Mouse (Mus musculus) forebrain, embryonic 15.5 days (tissue): ENCODE measurements around the gene Vps13c. TPM values are rescaled to one million over a fixed set of nuclear protein-coding genes. Genes with fewer than 3 reads are reported as not detected.

Source experiments
- ATAC-seq: fragments of 200-750 bp; cut with Nextera tagmentation; replicated peaks from 2 replicates; pipeline ENCODE4 v1.8.0; 2017; ENCODE audit warnings: mild to moderate bottlenecking, moderate TSS enrichment, moderate library complexity
- H3K27ac ChIP-seq: fragments of 300-500 bp; sonication (generic); replicated peaks from 2 replicates; pipeline ENCODE4 v1.5.1; 2015; ENCODE audit warnings: mild to moderate bottlenecking, inconsistent platforms
- H3K27me3 ChIP-seq: fragments of 300-500 bp; sonication (generic); 2 replicates; pipeline ENCODE4 v1.6.1; 2015; ENCODE audit warnings: inconsistent platforms
- H3K36me3 ChIP-seq: fragments of 300-500 bp; sonication (generic); 2 replicates; pipeline ENCODE4 v1.6.1; 2015; ENCODE audit warnings: mild to moderate bottlenecking, inconsistent platforms
- H3K4me1 ChIP-seq: fragments of 300-500 bp; sonication (generic); 2 replicates; pipeline ENCODE4 v1.6.1; 2015; ENCODE audit warnings: inconsistent platforms
- H3K4me2 ChIP-seq: fragments of 300-500 bp; sonication (generic); replicated peaks from 2 replicates; pipeline ENCODE4 v1.6.1; 2015; ENCODE audit warnings: mild to moderate bottlenecking, inconsistent platforms
- H3K4me3 ChIP-seq: fragments of 300-500 bp; sonication (generic); 2 replicates; pipeline ENCODE4 v1.5.1; 2015; ENCODE audit warnings: mild to moderate bottlenecking, inconsistent platforms
- H3K9ac ChIP-seq: fragments of 300-500 bp; sonication (generic); replicated peaks from 2 replicates; pipeline ENCODE4 v1.6.1; 2015; ENCODE audit warnings: mild to moderate bottlenecking, inconsistent platforms
- H3K9me3 ChIP-seq: fragments of 300-500 bp; sonication (generic); 2 replicates; pipeline ENCODE4 v1.6.1; 2016; ENCODE audit warnings: inconsistent platforms
- WGBS: fragments of 180-500 bp; shearing (Covaris S2); methylation state at CpG from one replicate; pipeline ENCODE4 v1.1.7; 2015; ENCODE audit warnings: mixed read lengths; 5-methylcytosine and 5-hydroxymethylcytosine counted together
- polyA plus RNA-seq: library from polyadenylated mRNA; unstranded; fragments of >200 nt; fragmentation: Nextera tagmentation; extraction: Ambion mirVana; gene quantifications from 2 replicates; pipeline ENCODE4 v1.2.1, GENCODE M21; 2015

The Vps13c gene
- polyA plus RNA-seq, result 7.4 and 7.8 TPM in 2 replicates

DNA sequence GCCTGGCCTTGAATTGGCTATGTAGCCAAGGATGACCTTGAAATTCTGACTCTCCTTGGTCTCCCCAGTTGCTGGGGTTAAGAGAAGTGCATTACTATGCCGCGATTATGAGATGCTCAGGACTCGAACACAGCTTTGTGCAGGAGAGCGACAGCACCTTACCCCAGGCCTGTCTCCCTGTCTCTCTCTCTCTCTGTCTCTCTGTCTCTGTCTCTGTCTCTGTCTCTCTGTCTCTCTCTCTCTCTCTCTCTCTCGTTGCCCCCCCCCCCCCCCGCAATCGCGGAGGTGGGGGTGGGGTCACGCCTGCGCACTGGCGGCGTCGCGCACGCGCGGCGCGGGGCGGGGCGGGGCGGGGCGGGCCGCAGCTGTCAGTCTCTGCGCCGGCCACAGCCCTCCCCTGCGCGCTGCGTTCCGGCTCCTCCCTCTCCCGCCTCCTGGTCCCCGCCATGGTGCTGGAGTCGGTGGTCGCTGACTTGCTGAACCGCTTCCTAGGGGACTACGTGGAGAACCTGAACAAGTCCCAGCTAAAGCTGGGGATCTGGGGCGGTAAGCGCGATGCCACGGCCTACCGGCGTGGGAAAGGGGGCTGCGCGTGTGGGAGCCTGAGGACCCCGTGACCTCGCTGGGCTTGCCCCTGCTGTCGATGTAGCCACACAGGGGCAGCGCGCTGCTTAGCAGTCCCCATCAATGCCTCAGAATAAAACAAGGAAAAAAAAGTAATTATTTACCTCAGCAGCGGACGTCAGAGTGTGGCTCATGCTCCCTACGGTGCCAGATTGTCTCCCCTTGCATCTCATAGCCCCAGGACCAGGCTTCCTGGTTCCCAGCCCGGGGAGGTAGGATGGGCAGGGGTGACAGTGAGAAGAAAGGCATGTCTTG is at the start of gene Vps13c:
Vps13c (plus strand) TSS at position 416 of the 879 bp plus-strand sequence.
- ATAC-seq, result peak; percentile 99
- H3K9ac ChIP-seq, result peak within 1 kb of the TSS; percentile 88
- H3K27ac ChIP-seq, result peak within 1 kb of the TSS; percentile 66
- H3K4me3 ChIP-seq, result peak within 1 kb of the TSS; percentile 88
- no peaks in the 10 kb centered on the region for H3K36me3 ChIP-seq
- WGBS, result 2% methylated on average over 35 of the region's 53 CpGs
- no peaks in the 10 kb centered on the region for H3K9me3 ChIP-seq
- peak within 1 kb of the TSS; percentile 87 for H3K4me2 ChIP-seq
- H3K4me1 ChIP-seq, result peaks cover 12% of the 10 kb centered on the region
- no peaks in the 10 kb centered on the region for H3K27me3 ChIP-seq

DNA sequence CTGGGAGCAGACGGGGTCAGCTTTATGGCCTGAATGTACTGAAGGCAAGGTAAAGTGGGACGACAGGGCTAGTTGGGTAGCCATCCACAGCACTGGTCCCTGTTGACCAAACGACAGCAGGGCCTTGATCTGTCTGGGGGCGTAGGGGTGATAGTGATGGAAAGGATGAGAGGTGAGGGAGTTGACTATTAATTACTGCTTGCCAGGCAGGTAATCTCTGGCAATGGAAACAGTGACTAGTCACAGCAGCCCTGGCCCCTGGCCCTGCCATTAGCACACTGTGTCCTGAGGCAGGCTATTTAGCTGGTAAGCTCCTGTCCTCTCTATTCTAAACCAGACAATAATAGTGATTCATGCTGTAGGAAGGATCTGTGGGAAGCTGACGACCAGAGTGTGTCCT is 47.8 kb upstream of the Vps13c start:
- Histone ChIP-seq H3K4me3 (no peak overlapping the region), H3K9me3 (no peaks in the 10 kb centered on the region), H3K4me2 (no peak overlapping the region), H3K9ac (no peak overlapping the region), H3K27ac (no peak overlapping the region), H3K27me3 (no peaks in the 10 kb centered on the region), H3K4me1 (peaks cover 27% of the 10 kb centered on the region), H3K36me3 (no peaks in the 10 kb centered on the region)
- WGBS, result 68% methylated on average over 5 of the region's 5 CpGs
- ATAC-seq, result no peak

DNA sequence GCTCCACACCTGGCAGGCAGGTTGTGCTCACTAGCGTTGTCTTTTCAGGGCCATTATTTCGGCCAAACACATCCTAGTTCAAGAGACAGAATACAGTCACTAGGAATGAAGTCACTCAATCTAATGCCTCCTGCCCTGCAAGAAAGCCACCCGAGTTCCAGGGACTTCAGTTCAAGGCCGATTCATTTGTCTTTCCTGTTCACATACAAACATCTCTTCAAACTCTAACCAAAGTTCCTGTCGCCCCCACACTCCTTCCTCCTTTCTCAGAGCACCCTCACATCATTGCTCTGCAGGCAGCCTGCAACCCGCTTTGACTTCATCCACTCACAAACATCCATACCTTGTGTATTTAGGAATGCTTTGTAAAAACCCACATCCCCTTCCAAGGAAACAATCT is 46.7 kb upstream of the Vps13c start:
- Histone ChIP-seq H3K36me3 (no peaks in the 10 kb centered on the region), H3K4me3 (no peak overlapping the region), H3K4me2 (no peak overlapping the region), H3K9me3 (no peaks in the 10 kb centered on the region), H3K27me3 (no peaks in the 10 kb centered on the region), H3K9ac (no peak overlapping the region), H3K4me1 (peaks cover 27% of the 10 kb centered on the region), H3K27ac (no peak overlapping the region)
- 84% methylated on average over 6 of the region's 6 CpGs for WGBS
- ATAC-seq, result no peak

DNA sequence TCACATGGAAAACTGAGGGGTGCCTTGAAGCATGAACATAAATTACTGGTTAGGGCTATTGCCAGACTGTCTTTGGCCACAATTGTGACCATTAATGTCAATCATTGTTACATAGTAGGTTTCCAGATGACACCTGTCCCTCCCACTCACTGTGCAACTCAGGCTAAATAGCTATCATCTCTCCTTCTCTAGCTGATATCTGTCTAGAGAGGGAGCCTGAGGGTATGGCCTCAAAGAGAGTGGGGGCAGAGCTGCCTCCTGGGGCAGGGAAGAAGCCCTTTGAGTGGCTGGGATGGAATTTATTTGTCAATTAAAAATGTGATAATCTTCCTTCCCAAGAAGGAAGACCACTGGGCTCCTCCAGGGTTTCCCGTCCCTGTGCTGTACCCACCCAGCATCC is 46.0 kb upstream of the Vps13c start:
- 0 out of 2 replicates have a peak overlapping the region, but pooled peaks have one; percentile 74 for H3K27ac ChIP-seq
- no peak for ATAC-seq
- H3K9ac ChIP-seq, result no peak overlapping the region
- H3K27me3 ChIP-seq, result no peaks in the 10 kb centered on the region
- WGBS, result 80% methylated on average over 1 of the region's 1 CpGs
- no peaks in the 10 kb centered on the region for H3K36me3 ChIP-seq
- H3K4me2 ChIP-seq, result no peak overlapping the region
- peaks cover 27% of the 10 kb centered on the region for H3K4me1 ChIP-seq
- no peak overlapping the region for H3K4me3 ChIP-seq
- H3K9me3 ChIP-seq, result no peaks in the 10 kb centered on the region

- 86% methylated on average over 4 of the region's 4 CpGs for WGBS
- ATAC-seq, result no peak
- Histone ChIP-seq H3K27me3 (no peaks in the 10 kb centered on the region), H3K36me3 (no peaks in the 10 kb centered on the region), H3K27ac (peak overlapping the region; percentile 74; the same call in 1 of the 2 replicates), H3K9ac (no peak overlapping the region), H3K4me1 (peaks cover 27% of the 10 kb centered on the region), H3K9me3 (no peaks in the 10 kb centered on the region), H3K4me2 (no peak overlapping the region), H3K4me3 (no peak overlapping the region)
These were observed 45.5 kb upstream of the Vps13c start for GRCm38 (mm10) chr9:67794668-67795067.

GRCm38 (mm10) chr9:67795205-67795675 is 45.0 kb upstream of the Vps13c start:
- no peak overlapping the region for H3K9ac ChIP-seq
- H3K4me2 ChIP-seq, result peak overlapping the region; percentile 34
- no peaks in the 10 kb centered on the region for H3K9me3 ChIP-seq
- H3K27me3 ChIP-seq, result no peaks in the 10 kb centered on the region
- H3K4me3 ChIP-seq, result no peak overlapping the region
- H3K36me3 ChIP-seq, result no peaks in the 10 kb centered on the region
- peak overlapping the region; percentile 74 for H3K27ac ChIP-seq
- 15% methylated on average over 14 of the region's 14 CpGs for WGBS
- ATAC-seq, result peak; percentile 79
- H3K4me1 ChIP-seq, result peaks cover 27% of the 10 kb centered on the region

DNA sequence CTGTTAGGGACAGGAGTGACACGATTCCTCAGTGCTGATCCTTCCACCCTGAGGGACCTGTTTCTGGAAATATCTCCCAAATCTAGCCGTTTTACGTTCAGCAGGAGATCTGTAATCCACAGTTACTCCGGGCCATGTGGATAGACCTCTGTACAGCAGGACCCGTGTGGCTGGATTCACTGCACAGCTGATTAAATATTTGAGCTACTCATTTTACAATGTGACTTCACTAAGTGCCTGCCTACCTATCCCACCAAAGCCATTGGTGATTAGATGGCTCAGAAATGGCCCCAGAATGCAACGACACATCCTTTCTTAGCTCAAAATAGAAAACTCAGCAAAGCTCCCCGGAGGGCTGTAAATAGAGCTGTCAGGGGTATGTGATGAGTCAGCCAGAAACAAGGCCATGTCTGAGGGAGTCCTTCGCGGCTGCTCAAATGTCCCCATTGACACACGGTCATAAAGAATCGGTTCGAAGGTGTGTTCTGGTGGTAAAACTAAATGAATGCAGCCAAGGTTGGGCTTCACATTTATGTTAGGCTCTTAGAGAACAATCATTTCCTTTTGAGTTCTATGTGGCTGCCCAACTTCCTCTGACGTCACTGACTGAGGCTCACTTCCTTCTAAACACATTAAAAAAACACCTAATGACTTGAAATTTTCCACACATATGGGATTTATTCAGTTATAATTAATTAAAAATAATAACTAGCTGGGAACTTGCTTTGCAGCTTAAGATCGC is 40.9 kb upstream of the Vps13c start:
- no peak for ATAC-seq
- Histone ChIP-seq H3K9ac (no peak overlapping the region), H3K27me3 (no peaks in the 10 kb centered on the region), H3K27ac (no peak overlapping the region), H3K4me3 (no peak overlapping the region), H3K36me3 (no peaks in the 10 kb centered on the region), H3K4me2 (no peak overlapping the region), H3K4me1 (peaks cover 23% of the 10 kb centered on the region), H3K9me3 (no peaks in the 10 kb centered on the region)
- 65% methylated on average over 14 of the region's 14 CpGs for WGBS

- Histone ChIP-seq H3K4me3 (no peak overlapping the region), H3K27me3 (no peaks in the 10 kb centered on the region), H3K9ac (no peak overlapping the region), H3K27ac (no peak overlapping the region), H3K4me2 (no peak overlapping the region), H3K36me3 (no peaks in the 10 kb centered on the region), H3K9me3 (no peaks in the 10 kb centered on the region), H3K4me1 (0 out of 2 replicates have a peak, but pooled peaks cover under 1% of the 10 kb centered on the region)
- ATAC-seq, result no peak
- WGBS, result 26% methylated on average over 6 of the region's 6 CpGs
These were observed 38.0 kb upstream of the Vps13c start for GRCm38 (mm10) chr9:67802241-67802640.

- Histone ChIP-seq H3K36me3 (no peaks in the 10 kb centered on the region), H3K4me1 (no peaks in the 10 kb centered on the region), H3K27me3 (no peaks in the 10 kb centered on the region), H3K4me3 (no peak overlapping the region), H3K27ac (no peak overlapping the region), H3K4me2 (no peak overlapping the region), H3K9ac (no peak overlapping the region), H3K9me3 (no peaks in the 10 kb centered on the region)
- no peak for ATAC-seq
- 73% methylated on average over 5 of the region's 5 CpGs for WGBS
These were observed 33.2 kb upstream of the Vps13c start for GRCm38 (mm10) chr9:67807000-67807399.

GRCm38 (mm10) chr9:67810527-67810926 is 29.7 kb upstream of the Vps13c start:
- H3K9me3 ChIP-seq, result no peaks in the 10 kb centered on the region
- H3K4me3 ChIP-seq, result no peak overlapping the region
- H3K4me2 ChIP-seq, result no peak overlapping the region
- 0 out of 2 replicates have a peak, but pooled peaks cover 4% of the 10 kb centered on the region for H3K4me1 ChIP-seq
- 60% methylated on average over 6 of the region's 6 CpGs for WGBS
- H3K27me3 ChIP-seq, result no peaks in the 10 kb centered on the region
- no peak overlapping the region for H3K9ac ChIP-seq
- H3K27ac ChIP-seq, result no peak overlapping the region
- no peaks in the 10 kb centered on the region for H3K36me3 ChIP-seq
- ATAC-seq, result no peak

- Histone ChIP-seq H3K27me3 (no peaks in the 10 kb centered on the region), H3K9me3 (no peaks in the 10 kb centered on the region), H3K4me1 (0 out of 2 replicates have a peak, but pooled peaks cover 4% of the 10 kb centered on the region), H3K36me3 (no peaks in the 10 kb centered on the region), H3K4me2 (no peak overlapping the region), H3K27ac (no peak overlapping the region), H3K4me3 (no peak overlapping the region), H3K9ac (no peak overlapping the region)
- no peak for ATAC-seq
- 82% methylated on average over 3 of the region's 3 CpGs for WGBS
These were observed 29.1 kb upstream of the Vps13c start for GRCm38 (mm10) chr9:67811116-67811515.

GRCm38 (mm10) chr9:67813171-67813570 is 27.0 kb upstream of the Vps13c start:
- no peak overlapping the region for H3K9ac ChIP-seq
- no peak overlapping the region for H3K4me2 ChIP-seq
- H3K27me3 ChIP-seq, result no peaks in the 10 kb centered on the region
- H3K27ac ChIP-seq, result no peak overlapping the region
- H3K36me3 ChIP-seq, result no peaks in the 10 kb centered on the region
- H3K9me3 ChIP-seq, result no peaks in the 10 kb centered on the region
- H3K4me1 ChIP-seq, result 0 out of 2 replicates have a peak, but pooled peaks cover 4% of the 10 kb centered on the region
- WGBS, result 78% methylated on average over 4 of the region's 4 CpGs
- no peak overlapping the region for H3K4me3 ChIP-seq
- ATAC-seq, result no peak
